Mouse (Mus musculus) kidney, postnatal 36 days (tissue): ENCODE measurements at regions not wholly inside any gene's neighbourhood (a gene's known extent, or its start where the extent isn't known, plus 50 kb on each side); places are given as distances from the start of the nearest gene placed in this dataset.
A peak's percentile ranks its signal among the peaks of the same experiment; 100 is the strongest.
"Not testable (repeated sequence)": the region's sequence is repeated elsewhere in the genome, so short reads cannot be mapped to it uniquely, and the experiment has no call there.

Source experiments
- DNase-seq, 2 experiments: peaks; one replicate each; pipeline ENCODE4 v3.0.0; 2021 to 2022; ENCODE audit warnings: mixed read lengths in 2 of 2

GRCm38 (mm10) chr16:29918396-29918795 is 145.8 kb upstream of the Hes1 start:
- no peak for DNase-seq

GRCm38 (mm10) chr16:29920940-29921339 is 143.2 kb upstream of the Hes1 start:
- no peak for DNase-seq

- DNase-seq: no peak
Measured at GRCm38 (mm10) chr16:29921385-29921784, 142.8 kb upstream of the Hes1 start.

GRCm38 (mm10) chr16:29927276-29927675 is 136.9 kb upstream of the Hes1 start:
- DNase-seq: not testable (repeated sequence)

GRCm38 (mm10) chr16:29928291-29928690 is 135.9 kb upstream of the Hes1 start:
- peak in 1 of 2 experiments; percentile 45 for DNase-seq

- DNase-seq: no peak
Measured at GRCm38 (mm10) chr16:29931746-29932351, 132.3 kb upstream of the Hes1 start.

GRCm38 (mm10) chr16:29934649-29935048 is 129.5 kb upstream of the Hes1 start:
- DNase-seq: no peak

- no peak for DNase-seq
Measured at GRCm38 (mm10) chr16:29938700-29939099, 125.5 kb upstream of the Hes1 start.

- no peak for DNase-seq
Measured at GRCm38 (mm10) chr16:29939331-29939850, 124.8 kb upstream of the Hes1 start.

- no peak for DNase-seq
Measured at GRCm38 (mm10) chr16:29939869-29940707, 124.1 kb upstream of the Hes1 start.

- DNase-seq: no peak
Measured at GRCm38 (mm10) chr16:29942111-29942510, 122.1 kb upstream of the Hes1 start.

GRCm38 (mm10) chr16:29943963-29944860 is 120.0 kb upstream of the Hes1 start:
- DNase-seq: peak; percentile 73 to 80

- no peak for DNase-seq
Measured at GRCm38 (mm10) chr16:29944966-29945365, 119.2 kb upstream of the Hes1 start.

GRCm38 (mm10) chr16:29945376-29945890 is 118.8 kb upstream of the Hes1 start:
- DNase-seq: peak; percentile 40 to 51

- peak; percentile 90 to 91 for DNase-seq
Measured at GRCm38 (mm10) chr16:29945891-29946598, 118.1 kb upstream of the Hes1 start.

GRCm38 (mm10) chr16:29946966-29947365 is 117.2 kb upstream of the Hes1 start:
- peak in 1 of 2 experiments; percentile 19 for DNase-seq

GRCm38 (mm10) chr16:29947670-29948069 is 116.5 kb upstream of the Hes1 start:
- no peak for DNase-seq

- DNase-seq: no peak
Measured at GRCm38 (mm10) chr16:29950136-29950535, 114.0 kb upstream of the Hes1 start.

GRCm38 (mm10) chr16:29950791-29951190 is 113.4 kb upstream of the Hes1 start:
- no peak for DNase-seq

- DNase-seq: no peak
Measured at GRCm38 (mm10) chr16:29954700-29955099, 109.5 kb upstream of the Hes1 start.

- no peak for DNase-seq
Measured at GRCm38 (mm10) chr16:29956904-29957303, 107.3 kb upstream of the Hes1 start.
